ENCODE assay signal across 20 mouse cellular contexts in genomic region chr3:34434901-34435300, GRCm38 (mm10).
DNase-seq lines count a peak whose midpoint lies in the region; ATAC-seq and TF ChIP-seq lines count a peak whose summit lies in the region.
"Had no signal": no experiment of that assay in that cellular context is flagged by ENCODE, and none has a peak within 500 bp of the region (broad histone marks: within the 10 kb centered on the region; RNA-seq: fewer than 3 reads in every experiment).

No protein-coding gene starts in this region.

- no peak overlapping the region for H3K9ac ChIP-seq in heart, postnatal 0 days (replicated peaks; ENCODE audit: low read depth, low read length)
- no peak overlapping the region for H3K9ac ChIP-seq in midbrain, embryonic 16.5 days (ENCODE audit: low read depth, low read length)
- no peak overlapping the region for H3K9ac ChIP-seq in midbrain, embryonic 13.5 days (replicated peaks)
- H3K9ac ChIP-seq in forebrain, embryonic 11.5 days (ENCODE audit: low read length), result no peak overlapping the region
- no peak overlapping the region for H3K9ac ChIP-seq in hindbrain, postnatal 0 days (replicated peaks; ENCODE audit: low read length)
- no peak overlapping the region for H3K9ac ChIP-seq in intestine, embryonic 15.5 days
- H3K9ac ChIP-seq: liver, embryonic 12.5 days; lung, embryonic 14.5 days; midbrain, embryonic 12.5 days had no signal

- ATAC-seq in heart, postnatal 0 days (ENCODE audit: insufficient read depth, low read depth), result no peak
- peak; percentile 43; the same call in 1 of the 2 replicates for ATAC-seq in midbrain, embryonic 16.5 days
- no peak for ATAC-seq in midbrain, embryonic 13.5 days
- no peak; the same call in 1 of the 2 replicates for ATAC-seq in forebrain, embryonic 11.5 days (replicated peaks; ENCODE audit: low FRiP score)
- ATAC-seq in hindbrain, postnatal 0 days, result peak; percentile 30; the same call in 1 of the 2 replicates
- no peak for ATAC-seq in intestine, embryonic 15.5 days
- ATAC-seq: liver, embryonic 12.5 days had no signal

- TF ChIP-seq CTCF in heart, postnatal 0 days (IDR thresholded peaks at IDR 0.05; ENCODE audit: low read depth), result no peak
- no peak for TF ChIP-seq CTCF in hindbrain, postnatal 0 days (IDR thresholded peaks at IDR 0.05; ENCODE audit: low read depth)

- H3K4me1 ChIP-seq in heart, postnatal 0 days (ENCODE audit: control insufficient read depth, insufficient read depth), result no peaks in the 10 kb centered on the region
- H3K4me1 ChIP-seq in midbrain, embryonic 16.5 days (ENCODE audit: control insufficient read depth, insufficient read depth, low read length), result peaks cover 3% of the 10 kb centered on the region; the same call in 1 of the 2 replicates
- H3K4me1 ChIP-seq in midbrain, embryonic 13.5 days (replicated peaks), result peaks cover 9% of the 10 kb centered on the region; the same call in 1 of the 2 replicates
- H3K4me1 ChIP-seq in forebrain, embryonic 11.5 days (replicated peaks; ENCODE audit: control insufficient read depth, insufficient read depth, low read length), result no peaks in the 10 kb centered on the region; the same call in 1 of the 2 replicates
- H3K4me1 ChIP-seq in hindbrain, postnatal 0 days (ENCODE audit: insufficient read depth, low read length), result no peaks in the 10 kb centered on the region
- H3K4me1 ChIP-seq in intestine, embryonic 15.5 days (replicated peaks), result no peaks in the 10 kb centered on the region
- H3K4me1 ChIP-seq: liver, embryonic 12.5 days had no signal

- no peak for DNase-seq in heart, postnatal 0 days (ENCODE audit: low spot score)
- no peak for DNase-seq in heart, adult 18-20 months
- peak; percentile 54 for DNase-seq in forebrain, embryonic 11.5 days (ENCODE audit: low spot score)
- peak; percentile 20 for DNase-seq in hindbrain, postnatal 0 days (ENCODE audit: low spot score)
- DNase-seq in kidney, postnatal 14 days, result no peak
- DNase-seq: adrenal gland, postnatal 36 days; B cell, adult 2 months; cerebellum, postnatal 25 days; gastrocnemius, postnatal 36 days; lung, embryonic 14.5 days; lung, postnatal 4 days; right cerebral cortex, postnatal 25 days; thymus, postnatal 14 days had no signal

- TF ChIP-seq EP300 in heart, postnatal 0 days (IDR thresholded peaks at IDR 0.05; ENCODE audit: low read depth), result no peak

- WGBS in heart, postnatal 0 days, result 43% methylated on average over 9 of the region's 9 CpGs
- 47% methylated on average over 9 of the region's 9 CpGs for WGBS in midbrain, embryonic 16.5 days
- 59% methylated on average over 9 of the region's 9 CpGs for WGBS in midbrain, embryonic 13.5 days
- 61% methylated on average over 9 of the region's 9 CpGs for WGBS in forebrain, embryonic 11.5 days
- WGBS in hindbrain, postnatal 0 days, result 37% methylated on average over 9 of the region's 9 CpGs
- WGBS in intestine, embryonic 15.5 days, result 55% methylated on average over 9 of the region's 9 CpGs

- 0 out of 2 replicates have a peak overlapping the region, but pooled peaks have one; percentile 9 for H3K4me2 ChIP-seq in heart, postnatal 0 days (ENCODE audit: low read depth, low read length)
- peak overlapping the region; percentile 25; the same call in 1 of the 2 replicates for H3K4me2 ChIP-seq in midbrain, embryonic 16.5 days (ENCODE audit: low read length)
- no peak overlapping the region for H3K4me2 ChIP-seq in midbrain, embryonic 13.5 days (replicated peaks)
- H3K4me2 ChIP-seq in forebrain, embryonic 11.5 days (ENCODE audit: low read depth, low read length, severe bottlenecking), result 0 out of 2 replicates have a peak overlapping the region, but pooled peaks have one; percentile 11
- H3K4me2 ChIP-seq in hindbrain, postnatal 0 days (ENCODE audit: low read depth, low read length), result peak overlapping the region; percentile 30
- no peak overlapping the region for H3K4me2 ChIP-seq in intestine, embryonic 15.5 days (replicated peaks)
- H3K4me2 ChIP-seq: heart, embryonic 11.5 days; liver, embryonic 12.5 days; lung, embryonic 14.5 days; midbrain, embryonic 12.5 days had no signal

- no peaks in the 10 kb centered on the region for H3K9me3 ChIP-seq in heart, postnatal 0 days (replicated peaks; ENCODE audit: control insufficient read depth, low read length)
- H3K9me3 ChIP-seq in midbrain, embryonic 16.5 days (replicated peaks; ENCODE audit: control insufficient read depth, low read length, poor library complexity, severe bottlenecking), result no peaks in the 10 kb centered on the region
- H3K9me3 ChIP-seq in midbrain, embryonic 13.5 days, result no peaks in the 10 kb centered on the region; the same call in 1 of the 2 replicates
- H3K9me3 ChIP-seq in forebrain, embryonic 11.5 days (ENCODE audit: control insufficient read depth, low read length), result peaks cover 6% of the 10 kb centered on the region
- no peaks in the 10 kb centered on the region for H3K9me3 ChIP-seq in hindbrain, postnatal 0 days (ENCODE audit: low read length)
- no peaks in the 10 kb centered on the region for H3K9me3 ChIP-seq in intestine, embryonic 15.5 days

- no peak overlapping the region for H3K27ac ChIP-seq in heart, postnatal 0 days (ENCODE audit: low read depth)
- peak overlapping the region; percentile 13; the same call in 1 of the 2 replicates for H3K27ac ChIP-seq in midbrain, embryonic 16.5 days (ENCODE audit: low read length)
- no peak overlapping the region for H3K27ac ChIP-seq in midbrain, embryonic 13.5 days
- no peak overlapping the region; the same call in 1 of the 2 replicates for H3K27ac ChIP-seq in forebrain, embryonic 11.5 days (ENCODE audit: low read depth, low read length)
- no peak overlapping the region for H3K27ac ChIP-seq in hindbrain, postnatal 0 days
- H3K27ac ChIP-seq in intestine, embryonic 15.5 days, result no peak overlapping the region
- H3K27ac ChIP-seq: liver, embryonic 12.5 days; midbrain, embryonic 12.5 days had no signal

- H3K27me3 ChIP-seq in heart, postnatal 0 days (ENCODE audit: control insufficient read depth, insufficient read depth, low read length), result no peaks in the 10 kb centered on the region
- no peaks in the 10 kb centered on the region for H3K27me3 ChIP-seq in midbrain, embryonic 16.5 days (ENCODE audit: control insufficient read depth, insufficient read depth, low read depth, low read length)
- H3K27me3 ChIP-seq in midbrain, embryonic 13.5 days, result 0 out of 2 replicates have a peak, but pooled peaks cover 3% of the 10 kb centered on the region
- peaks cover 2% of the 10 kb centered on the region; the same call in 1 of the 2 replicates for H3K27me3 ChIP-seq in forebrain, embryonic 11.5 days (ENCODE audit: control insufficient read depth, insufficient read depth, low read length)
- H3K27me3 ChIP-seq in hindbrain, postnatal 0 days (ENCODE audit: insufficient read depth, low read length), result no peaks in the 10 kb centered on the region
- no peaks in the 10 kb centered on the region for H3K27me3 ChIP-seq in intestine, embryonic 15.5 days (replicated peaks)
- H3K27me3 ChIP-seq: liver, embryonic 12.5 days; midbrain, embryonic 12.5 days had no signal

- no peak overlapping the region for H3K4me3 ChIP-seq in heart, postnatal 0 days (ENCODE audit: low read depth, low read length)
- H3K4me3 ChIP-seq in midbrain, embryonic 16.5 days (ENCODE audit: low read depth, low read length), result no peak overlapping the region
- H3K4me3 ChIP-seq in midbrain, embryonic 13.5 days (replicated peaks), result no peak overlapping the region
- H3K4me3 ChIP-seq in forebrain, embryonic 11.5 days (ENCODE audit: low read depth, low read length), result no peak overlapping the region
- no peak overlapping the region for H3K4me3 ChIP-seq in hindbrain, postnatal 0 days (ENCODE audit: low read length)
- no peak overlapping the region for H3K4me3 ChIP-seq in intestine, embryonic 15.5 days (replicated peaks)
- H3K4me3 ChIP-seq: erythroblast, embryonic 14.5 days; liver, embryonic 12.5 days; midbrain, embryonic 12.5 days had no signal

- H3K36me3 ChIP-seq in heart, postnatal 0 days (replicated peaks; ENCODE audit: control insufficient read depth, insufficient read depth, low read length), result no peaks in the 10 kb centered on the region
- H3K36me3 ChIP-seq in midbrain, embryonic 16.5 days (ENCODE audit: control insufficient read depth, insufficient read depth, low read length), result no peaks in the 10 kb centered on the region
- H3K36me3 ChIP-seq in midbrain, embryonic 13.5 days, result no peaks in the 10 kb centered on the region
- H3K36me3 ChIP-seq in forebrain, embryonic 11.5 days (ENCODE audit: control insufficient read depth, insufficient read depth, low read length), result no peaks in the 10 kb centered on the region
- no peaks in the 10 kb centered on the region for H3K36me3 ChIP-seq in hindbrain, postnatal 0 days (ENCODE audit: insufficient read depth, low read length)
- H3K36me3 ChIP-seq in intestine, embryonic 15.5 days, result no peaks in the 10 kb centered on the region
- H3K36me3 ChIP-seq: liver, embryonic 12.5 days; midbrain, embryonic 12.5 days had no signal

Comparison
In these comparisons a context has a peak if more than half of its experiments do, and no peak if none do; other contexts are left out.
1. ATAC-seq: peak in midbrain, embryonic 16.5 days (single experiment) and hindbrain, postnatal 0 days (single experiment); none in heart, postnatal 0 days (single experiment), midbrain, embryonic 13.5 days (single experiment), forebrain, embryonic 11.5 days (single experiment) and intestine, embryonic 15.5 days (single experiment).
2. H3K4me2 ChIP-seq: peak in heart, postnatal 0 days (single experiment), midbrain, embryonic 16.5 days (single experiment), forebrain, embryonic 11.5 days (single experiment) and hindbrain, postnatal 0 days (single experiment); none in midbrain, embryonic 13.5 days (single experiment) and intestine, embryonic 15.5 days (single experiment).
3. DNase-seq: peak in forebrain, embryonic 11.5 days (single experiment) and hindbrain, postnatal 0 days (single experiment); none in heart, postnatal 0 days (single experiment), heart, adult 18-20 months (0 of 2) and kidney, postnatal 14 days (single experiment).